Mouse (Mus musculus) gastrocnemius, postnatal 36 days (tissue): ENCODE measurements around the gene Ppp2r1b. TPM values are rescaled to one million over a fixed set of nuclear protein-coding genes. Genes with fewer than 3 reads are reported as not detected.

Experiments
- DNase-seq, 2 experiments: peaks; one replicate each; pipeline ENCODE4 v3.0.0; 2022
- intact Hi-C: fragments of 180-260 bp; cut with DNase I; formaldehyde crosslinking; loops from one replicate; pipeline ENCODE4 v1.15.1; 2025
- total RNA-seq, 2 experiments: library from RNA; stranded (reverse); gene quantifications; 2 replicates each; pipeline ENCODE4 v1.2.3; 2021

Ppp2r1b gene
- total RNA-seq, 2 experiments from 2014 or later: 4.9 to 5.9 TPM

GRCm38 (mm10) chr9:50861119-50861839 is 16.2 kb downstream of the Ppp2r1b start:
- intact Hi-C loops: no loop called here
- no peak for DNase-seq

GRCm38 (mm10) chr9:50863824-50864223 is 18.7 kb downstream of the Ppp2r1b start:
- DNase-seq: no peak
- intact Hi-C loops: no loop called here

- intact Hi-C loops: no loop called here
Measured at GRCm38 (mm10) chr9:50864877-50865276, 19.8 kb downstream of the Ppp2r1b start.

GRCm38 (mm10) chr9:50865803-50866202 is 20.7 kb downstream of the Ppp2r1b start:
- intact Hi-C loops: no loop called here
- no peak for DNase-seq

More at GRCm38 (mm10) chr9:50864877-50865276, 19.8 kb downstream of the Ppp2r1b start:
- DNase-seq: no peak

- intact Hi-C loops: no loop called here
- no peak for DNase-seq
Measured at GRCm38 (mm10) chr9:50867015-50867414, 21.9 kb downstream of the Ppp2r1b start.

- DNase-seq: no peak
- intact Hi-C loops: no loop called here
Measured at GRCm38 (mm10) chr9:50868182-50868581, 23.1 kb downstream of the Ppp2r1b start.

GRCm38 (mm10) chr9:50873210-50873609 is 28.1 kb downstream of the Ppp2r1b start:
- no peak for DNase-seq
- intact Hi-C loops: no loop called here

- no peak for DNase-seq
- intact Hi-C loops: no loop called here
Measured at GRCm38 (mm10) chr9:50874031-50874430, 28.9 kb downstream of the Ppp2r1b start.

GRCm38 (mm10) chr9:50875470-50875869 is 30.4 kb downstream of the Ppp2r1b start:
- DNase-seq: no peak
- intact Hi-C loops: no loop called here

GRCm38 (mm10) chr9:50876287-50876686 is 31.2 kb downstream of the Ppp2r1b start:
- intact Hi-C loops: no loop called here
- DNase-seq: no peak

GRCm38 (mm10) chr9:50877431-50877830 is 32.3 kb downstream of the Ppp2r1b start:
- intact Hi-C loops: no loop called here
- no peak for DNase-seq

- intact Hi-C loops: no loop called here
- DNase-seq: no peak
Measured at GRCm38 (mm10) chr9:50882183-50882582, 37.1 kb downstream of the Ppp2r1b start.

- intact Hi-C loops: no loop called here
- peak in 1 of 2 experiments; percentile 23 for DNase-seq
Measured at GRCm38 (mm10) chr9:50884093-50884492, 39.0 kb downstream of the Ppp2r1b start.

- intact Hi-C loops: no loop called here
- DNase-seq: peak; percentile 64 to 68
Measured at GRCm38 (mm10) chr9:50884741-50885599, 39.9 kb downstream of the Ppp2r1b start.

- intact Hi-C loops: no loop called here
- DNase-seq: peak; percentile 32 to 35
Measured at GRCm38 (mm10) chr9:50885600-50885987, 40.5 kb downstream of the Ppp2r1b start.

GRCm38 (mm10) chr9:50886870-50887269 is 41.8 kb downstream of the Ppp2r1b start:
- intact Hi-C loops: no loop called here
- DNase-seq: no peak

GRCm38 (mm10) chr9:50887351-50887750 is 42.2 kb downstream of the Ppp2r1b start:
- no peak for DNase-seq
- intact Hi-C loops: no loop called here

GRCm38 (mm10) chr9:50889211-50889610 is 44.1 kb downstream of the Ppp2r1b start:
- intact Hi-C loops: no loop called here
- no peak for DNase-seq

- intact Hi-C loops: no loop called here
- no peak for DNase-seq
Measured at GRCm38 (mm10) chr9:50889964-50890363, 44.9 kb downstream of the Ppp2r1b start.

- DNase-seq: no peak
- intact Hi-C loops: no loop called here
Measured at GRCm38 (mm10) chr9:50890494-50891090, 45.5 kb downstream of the Ppp2r1b start.

- intact Hi-C loops: no loop called here
- peak; percentile 80 to 87 for DNase-seq
Measured at GRCm38 (mm10) chr9:50893665-50894064, 48.6 kb downstream of the Ppp2r1b start.
